Mouse (Mus musculus): ENCODE data around the gene Casp6.

Gene Casp6

DNA sequence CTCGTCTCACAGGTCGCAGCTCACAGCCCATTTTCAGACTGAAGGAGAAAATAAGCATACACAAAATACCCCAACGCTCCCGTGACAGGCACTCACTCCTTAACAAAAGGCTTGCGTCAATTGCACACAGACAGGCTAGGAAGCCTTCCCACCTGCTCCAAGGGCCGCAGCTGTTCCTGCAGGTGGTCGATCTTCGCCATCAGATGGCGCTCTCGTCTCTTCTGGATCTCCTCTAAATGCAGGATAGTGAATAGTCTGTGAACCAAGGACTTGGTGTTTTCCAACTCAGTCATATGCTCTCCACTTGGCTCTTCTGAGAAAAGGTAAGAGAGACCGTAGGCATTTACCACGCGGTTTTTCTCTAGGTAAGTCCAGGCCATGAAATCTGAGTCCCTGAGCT, 17.2 kb downstream of the Casp6 start:
- DNase-seq (ENCODE audit: low spot score in 2 of 2): peak; percentile 28 to 69

DNA sequence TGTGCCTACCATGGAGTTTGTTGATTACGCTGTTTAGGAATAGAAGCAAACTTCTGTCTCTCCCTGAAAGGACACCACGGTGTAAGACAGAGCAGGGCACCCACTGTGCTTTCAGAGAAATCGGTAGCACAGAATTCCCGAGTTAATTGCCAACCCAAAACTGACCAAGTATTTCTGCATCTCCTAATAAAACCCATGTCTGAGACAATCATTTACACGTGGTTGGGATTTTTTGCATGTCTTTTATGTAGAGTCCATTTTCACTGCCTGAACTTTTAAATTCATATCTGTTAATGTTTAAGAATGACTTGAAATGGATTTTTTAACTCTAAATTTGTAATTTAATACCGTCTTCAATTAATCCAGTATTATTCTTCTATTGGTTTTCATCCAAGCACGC, 22.4 kb downstream of the Casp6 start:
- DNase-seq (ENCODE audit: low spot score in 2 of 2): no peak

GRCm38 (mm10) chr3:129925861-129926260, 24.6 kb downstream of the Casp6 start:
- DNase-seq (ENCODE audit: low spot score in 2 of 2): no peak

- no peak for DNase-seq (ENCODE audit: low spot score in 2 of 2)
Measured at GRCm38 (mm10) chr3:129930213-129930778, 29.1 kb downstream of the Casp6 start.

DNA sequence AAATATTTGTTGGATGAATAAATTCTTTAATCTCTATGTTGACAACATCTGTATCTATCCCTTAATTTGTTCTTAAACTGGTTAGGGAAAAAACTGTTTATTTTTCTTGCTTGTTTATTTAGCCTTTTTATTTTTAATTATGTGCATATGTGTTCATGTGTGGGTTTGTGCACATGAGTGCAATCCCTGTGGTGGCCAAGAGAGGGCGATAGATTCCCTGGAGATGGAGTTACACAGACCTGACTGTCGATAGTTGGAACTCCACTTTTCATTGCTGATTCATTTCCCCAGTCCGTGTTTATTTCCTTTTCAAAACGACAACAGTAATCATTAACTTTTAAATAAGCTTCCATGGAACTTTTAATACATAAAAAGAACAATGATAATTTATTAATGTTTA, 31.2 kb downstream of the Casp6 start:
- DNase-seq (ENCODE audit: low spot score in 2 of 2): peak in 1 of 2 experiments; percentile 11

DNA sequence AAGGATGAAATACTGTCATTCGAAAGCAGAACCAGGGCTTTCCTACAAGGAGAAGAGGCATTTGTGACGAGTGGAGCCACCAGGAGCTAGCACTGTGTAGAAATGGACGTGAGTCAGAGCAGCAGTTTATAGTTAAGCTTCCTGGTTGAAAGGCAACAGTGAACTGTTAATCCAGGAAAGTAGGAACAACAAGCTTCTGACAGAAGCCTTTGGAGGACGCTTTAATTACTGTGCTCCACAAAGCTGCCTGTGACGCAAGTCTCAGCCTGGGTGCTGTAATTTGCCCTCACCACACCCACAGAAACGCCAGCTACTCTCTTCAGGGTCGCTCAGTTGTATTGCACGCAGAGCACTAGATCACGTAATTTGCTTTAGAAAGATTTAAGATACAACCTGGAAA, 35.3 kb downstream of the Casp6 start:
- DNase-seq (ENCODE audit: low spot score in 2 of 2): no peak

DNA sequence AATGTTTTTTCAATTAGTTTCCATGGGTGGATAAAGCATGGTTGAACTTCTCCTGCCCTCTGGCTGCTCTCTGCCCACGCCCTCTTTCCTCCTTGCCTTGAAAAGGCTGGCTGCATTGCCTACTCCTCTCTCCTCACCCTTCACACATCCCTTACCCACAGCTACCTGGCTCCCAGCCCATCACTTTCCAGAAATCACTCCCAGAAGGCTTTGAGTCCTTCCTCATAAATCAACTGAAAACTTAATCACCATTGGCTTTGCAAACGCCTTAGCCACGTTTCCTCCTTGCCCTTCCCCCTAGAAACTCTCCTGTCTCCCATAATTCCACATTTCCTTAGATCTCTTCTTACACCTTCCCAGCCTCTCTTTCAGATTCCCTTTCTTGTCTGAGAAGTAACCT, 36.6 kb downstream of the Casp6 start:
- DNase-seq (ENCODE audit: low spot score in 2 of 2): no peak

DNA sequence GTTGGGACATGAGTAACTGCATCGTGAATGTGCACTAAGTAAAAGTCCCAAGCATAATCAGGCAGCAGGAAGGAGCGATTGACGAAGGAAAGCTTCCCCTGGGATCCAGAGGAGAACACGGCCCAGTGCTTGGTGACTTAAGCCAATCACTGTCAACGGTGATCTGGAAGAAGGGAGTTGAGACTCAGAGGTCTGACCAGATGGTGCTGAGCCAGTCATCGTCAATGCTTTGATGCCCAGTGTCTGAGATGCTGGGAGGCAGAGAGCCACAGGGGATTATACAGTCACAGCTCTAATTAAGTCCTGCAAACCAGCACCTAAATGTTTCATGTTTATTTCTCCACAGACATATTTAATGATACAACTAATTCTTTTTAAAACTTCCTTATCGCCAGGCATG, 37.8 kb downstream of the Casp6 start:
- DNase-seq (ENCODE audit: low spot score in 2 of 2): no peak

- no peak for DNase-seq (ENCODE audit: low spot score in 2 of 2)
Measured at GRCm38 (mm10) chr3:129940780-129941179, 39.6 kb downstream of the Casp6 start.

DNA sequence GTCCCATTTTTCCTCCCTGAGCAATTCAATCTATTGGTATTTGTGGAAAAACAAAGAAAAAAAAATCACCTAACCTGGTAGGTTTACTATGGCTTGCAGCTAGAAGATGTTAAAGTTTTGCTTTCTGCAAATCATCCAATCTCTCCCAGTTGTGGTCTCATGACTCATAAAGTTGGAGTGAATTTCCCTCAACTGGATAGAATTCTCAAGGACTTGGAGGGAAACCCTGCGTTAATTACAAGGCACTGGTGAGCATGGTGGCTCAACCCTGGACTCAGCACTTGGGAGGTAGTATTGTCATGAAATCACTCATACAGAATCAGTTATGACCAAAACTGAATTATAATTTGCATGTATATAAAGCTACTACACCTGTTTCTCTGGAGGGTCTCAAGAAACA, 40.1 kb downstream of the Casp6 start:
- DNase-seq (ENCODE audit: low spot score in 2 of 2): no peak

DNA sequence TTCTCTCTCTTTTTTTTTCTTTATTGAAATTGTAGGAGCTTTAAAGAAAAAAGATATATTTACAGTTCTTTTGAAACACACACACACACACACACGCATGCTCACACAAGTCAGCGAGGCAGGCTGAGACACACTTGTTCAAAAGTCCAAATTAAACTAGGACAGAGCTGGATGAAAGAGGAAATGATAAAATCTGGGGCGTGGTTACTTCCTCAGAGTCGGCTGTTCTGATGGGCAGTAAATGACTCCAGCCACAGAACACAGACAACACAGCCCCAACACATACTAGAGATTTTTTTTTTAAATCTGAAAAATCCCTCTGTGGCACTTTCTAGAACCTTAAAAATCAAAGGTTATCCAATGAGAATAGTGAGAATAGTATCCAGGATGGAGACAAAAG, 42.6 kb downstream of the Casp6 start:
- DNase-seq (ENCODE audit: low spot score in 2 of 2): no peak

- no peak for DNase-seq (ENCODE audit: low spot score in 2 of 2)
Measured at GRCm38 (mm10) chr3:129946217-129946914, 45.1 kb downstream of the Casp6 start.

- no peak for DNase-seq (ENCODE audit: low spot score in 2 of 2)
Measured at GRCm38 (mm10) chr3:129948359-129948758, 47.1 kb downstream of the Casp6 start.

DNA sequence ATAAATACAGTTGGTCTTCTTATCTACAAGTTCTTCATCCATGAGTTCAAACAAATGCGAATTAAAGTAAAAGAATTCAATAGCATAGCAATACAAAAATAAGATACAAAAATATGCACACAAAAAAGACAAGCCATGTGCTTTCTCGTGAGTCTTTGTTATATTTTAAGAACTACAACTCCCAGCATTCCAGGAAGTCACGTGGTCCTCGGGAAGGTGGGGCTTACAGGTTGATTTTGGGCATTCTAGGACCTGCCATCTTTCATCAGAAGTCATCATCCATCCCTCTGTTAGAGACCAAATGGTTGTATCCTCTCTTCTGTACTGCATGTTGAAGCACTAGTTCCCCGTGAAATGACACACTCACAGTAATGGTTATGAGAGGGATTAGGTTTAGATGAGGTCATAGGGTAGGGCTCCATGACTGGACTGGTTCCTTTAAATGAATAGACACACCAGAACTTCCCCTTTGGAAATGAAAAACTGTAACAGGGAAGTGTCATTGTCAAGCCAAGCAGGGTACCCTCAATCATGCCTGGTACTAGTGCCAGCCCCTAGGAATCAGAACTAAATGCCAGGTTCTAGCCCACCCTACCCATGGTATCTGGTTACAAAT, 48.0 kb downstream of the Casp6 start:
- no peak for DNase-seq (ENCODE audit: low spot score in 2 of 2)

GRCm38 (mm10) chr3:129953296-129953695, 52.1 kb downstream of the Casp6 start:
- DNase-seq (ENCODE audit: low spot score in 2 of 2): no peak

- DNase-seq (ENCODE audit: low spot score in 2 of 2): no peak
Measured at GRCm38 (mm10) chr3:129962533-129962932, 61.3 kb downstream of the Casp6 start.
